Mouse (Mus musculus) limb, embryonic 10.5 days (tissue): ENCODE data around the gene Tmem45a. TPM values are rescaled to one million over a fixed set of nuclear protein-coding genes. Genes with fewer than 3 reads are reported as not detected.

Experiments
- DNase-seq: peaks from one replicate; pipeline ENCODE4 v3.0.0-alpha.2; 2017; ENCODE audit warnings: low spot score
- H3K27ac ChIP-seq: fragments of 300-500 bp; sonication (generic); 2 replicates; pipeline ENCODE4 v1.5.1; 2016; ENCODE audit warnings: mild to moderate bottlenecking
- H3K27me3 ChIP-seq: fragments of 300-500 bp; sonication (generic); 2 replicates; pipeline ENCODE4 v1.6.1; 2016; ENCODE audit warnings: low read depth, mild to moderate bottlenecking; ENCODE audit not compliant: poor library complexity, severe bottlenecking
- H3K36me3 ChIP-seq: fragments of 300-500 bp; sonication (generic); 2 replicates; pipeline ENCODE4 v1.6.1; 2016; ENCODE audit warnings: mild to moderate bottlenecking, moderate library complexity
- H3K4me1 ChIP-seq: fragments of 300-500 bp; sonication (generic); 2 replicates; pipeline ENCODE4 v1.6.1; 2016
- H3K4me3 ChIP-seq: fragments of 300-500 bp; sonication (generic); 2 replicates; pipeline ENCODE4 v1.5.1; 2016; ENCODE audit warnings: mild to moderate bottlenecking, moderate library complexity
- H3K9me3 ChIP-seq: fragments of 300-500 bp; sonication (generic); replicated peaks from 2 replicates; pipeline ENCODE4 v1.6.1; 2016; ENCODE audit warnings: mild to moderate bottlenecking
- WGBS: fragments of 180-500 bp; shearing (Covaris S2); methylation state at CpG from one replicate; pipeline ENCODE4 v1.1.7; 2016; 5-methylcytosine and 5-hydroxymethylcytosine counted together
- polyA plus RNA-seq: library from polyadenylated mRNA; unstranded; fragments of >200 nt; fragmentation: Nextera tagmentation; extraction: Ambion mirVana; gene quantifications from 2 replicates; pipeline ENCODE4 v1.2.1, GENCODE M21; 2016

Tmem45a gene
- polyA plus RNA-seq, 1 experiment from 2014 or later: 7.4 TPM

DNA sequence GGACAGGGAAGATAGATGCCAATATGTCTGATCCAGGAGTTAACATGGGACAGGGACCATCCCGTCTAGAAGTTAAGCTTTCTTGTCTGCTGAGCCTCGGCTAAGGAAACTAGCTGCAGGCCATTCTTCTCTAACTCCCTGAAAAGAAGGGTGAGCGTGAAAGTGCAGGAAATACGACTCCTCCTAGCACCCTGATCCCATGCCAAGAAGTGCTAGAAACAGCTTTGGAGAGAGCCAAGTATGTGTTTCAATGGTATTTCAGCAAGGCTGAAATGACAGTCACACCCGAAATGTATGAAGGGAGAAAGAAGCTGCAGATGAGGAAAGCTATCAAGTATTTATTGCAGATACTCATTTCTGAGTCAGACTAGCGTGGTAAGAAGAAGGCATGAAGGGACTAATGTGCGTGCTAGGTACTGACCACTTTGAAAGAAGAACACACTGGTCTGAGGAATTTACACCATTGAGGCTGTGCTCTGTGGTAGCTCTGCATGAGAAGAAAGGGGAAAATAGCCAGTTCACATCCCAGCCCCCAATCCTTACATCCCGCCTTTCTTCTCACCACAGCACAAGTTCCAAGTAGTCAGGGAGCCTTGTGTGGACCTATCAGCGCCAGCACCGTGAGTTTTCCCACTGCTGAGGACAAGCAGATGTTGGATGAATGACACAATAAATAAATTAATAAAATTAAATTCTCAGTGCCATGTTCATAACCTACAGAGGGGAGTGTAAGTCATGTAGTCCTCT is 33.0 kb downstream of the Tmem45a start:
- WGBS: 67% methylated on average over 10 of the region's 10 CpGs
- DNase-seq: no peak
- Histone ChIP-seq H3K4me1 (no peaks in the 10 kb centered on the region), H3K9me3 (no peaks in the 10 kb centered on the region), H3K27ac (no peak overlapping the region), H3K27me3 (no peaks in the 10 kb centered on the region), H3K4me3 (no peak overlapping the region), H3K36me3 (no peaks in the 10 kb centered on the region)

DNA sequence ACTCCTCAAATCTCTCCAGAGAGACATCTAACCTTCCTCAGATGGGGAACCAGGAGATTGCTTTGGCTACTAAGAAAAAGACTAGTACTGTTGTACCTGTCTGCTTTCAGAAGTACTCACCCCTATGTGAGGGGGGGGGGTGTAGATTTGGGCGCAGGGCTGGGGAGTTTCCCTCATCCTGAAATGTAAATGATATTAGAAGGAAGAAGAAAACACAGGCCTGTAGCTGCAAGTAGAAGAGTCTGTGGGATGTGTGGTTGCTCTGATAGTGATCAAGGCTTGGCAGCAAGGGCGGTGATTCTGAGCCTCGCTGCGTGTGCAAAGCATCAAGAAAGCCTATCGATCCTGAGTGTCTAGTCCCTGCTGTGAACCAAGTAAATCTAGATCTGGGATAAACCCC is 43.0 kb downstream of the Tmem45a start:
- 94% methylated on average over 5 of the region's 5 CpGs for WGBS
- H3K4me3 ChIP-seq: no peak overlapping the region
- H3K4me1 ChIP-seq: no peaks in the 10 kb centered on the region
- no peak overlapping the region for H3K27ac ChIP-seq
- H3K36me3 ChIP-seq: no peaks in the 10 kb centered on the region
- no peak for DNase-seq
- H3K27me3 ChIP-seq: no peaks in the 10 kb centered on the region
- H3K9me3 ChIP-seq: no peaks in the 10 kb centered on the region

DNA sequence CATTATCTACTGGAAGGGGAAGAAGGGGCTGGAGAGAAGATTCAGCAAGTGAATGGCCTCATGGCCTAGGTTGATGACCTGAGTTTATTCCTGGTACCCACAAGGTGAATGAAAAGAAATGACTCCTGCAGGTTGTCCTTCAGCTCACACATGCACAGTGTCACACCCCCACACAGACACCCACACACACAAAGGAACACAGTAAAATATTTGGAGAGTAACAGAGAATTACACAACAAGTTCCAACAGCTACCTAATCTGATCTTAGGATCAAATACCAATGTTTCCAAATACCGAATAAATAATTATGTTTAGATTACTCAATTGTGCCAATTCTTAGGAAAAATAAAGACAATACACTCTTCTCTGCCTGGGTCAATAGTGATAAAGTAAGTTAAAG is 52.7 kb downstream of the Tmem45a start:
- H3K27ac ChIP-seq: no peak overlapping the region
- no peaks in the 10 kb centered on the region for H3K27me3 ChIP-seq
- WGBS: 96% methylated on average over 1 of the region's 1 CpGs
- no peak overlapping the region for H3K4me3 ChIP-seq
- H3K9me3 ChIP-seq: no peaks in the 10 kb centered on the region
- no peak for DNase-seq
- no peaks in the 10 kb centered on the region for H3K4me1 ChIP-seq
- H3K36me3 ChIP-seq: no peaks in the 10 kb centered on the region

DNA sequence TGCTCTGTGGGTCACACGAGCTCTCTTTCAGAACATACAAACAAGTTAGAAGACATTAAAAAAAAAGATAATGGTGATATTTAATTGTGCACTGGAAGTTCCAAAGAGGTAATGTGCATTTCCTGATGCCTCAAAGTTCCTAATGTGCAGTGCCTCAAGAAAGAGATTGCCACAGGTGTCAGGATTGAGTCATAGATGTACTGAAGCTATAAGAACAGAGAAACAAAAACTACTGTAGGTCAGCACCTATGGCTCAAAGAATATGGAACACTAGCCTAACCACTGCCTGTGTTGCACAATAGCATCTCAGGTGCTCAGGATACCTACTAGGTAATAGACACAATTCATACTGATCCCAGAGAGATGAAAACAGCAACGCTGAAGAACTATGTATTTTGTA is 54.0 kb downstream of the Tmem45a start:
- Histone ChIP-seq H3K4me1 (no peaks in the 10 kb centered on the region), H3K27me3 (no peaks in the 10 kb centered on the region), H3K9me3 (no peaks in the 10 kb centered on the region), H3K27ac (no peak overlapping the region), H3K36me3 (no peaks in the 10 kb centered on the region), H3K4me3 (no peak overlapping the region)
- 95% methylated on average over 2 of the region's 2 CpGs for WGBS
- DNase-seq: no peak

DNA sequence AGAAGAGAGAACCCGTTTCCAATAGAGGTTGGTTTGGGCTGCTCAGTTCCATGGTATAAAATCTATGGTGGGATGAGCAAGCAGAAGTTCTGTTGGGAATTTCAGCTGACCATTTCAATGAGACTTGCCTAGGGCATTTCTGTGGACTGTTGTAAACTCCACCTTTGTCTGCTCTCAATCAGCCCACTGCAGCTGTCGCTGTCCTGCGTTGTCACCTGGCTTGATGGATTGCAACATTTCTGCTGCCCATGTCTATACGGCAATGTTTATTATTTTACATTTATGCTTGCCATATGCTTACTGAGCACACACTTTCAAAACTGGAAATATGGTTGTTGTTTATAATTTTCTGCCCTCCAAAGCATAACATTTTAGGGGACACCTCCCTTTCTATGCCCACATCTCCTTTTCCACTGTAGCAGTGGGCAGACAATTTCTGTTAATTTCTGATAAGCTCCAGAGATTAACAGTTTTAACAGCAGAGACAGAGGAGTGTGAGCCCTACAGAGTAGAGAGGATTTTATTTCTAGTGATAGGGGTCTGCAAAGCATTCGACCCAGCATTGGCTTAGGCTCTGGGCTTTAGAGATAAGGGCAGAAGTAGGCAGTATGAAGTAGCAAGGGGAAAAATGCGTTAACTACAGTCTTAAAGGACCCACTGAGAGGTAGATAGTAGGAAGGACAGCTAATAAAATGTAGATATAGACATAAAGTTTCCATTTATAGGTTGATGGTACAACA is 84.4 kb downstream of the Tmem45a start:
- 81% methylated on average over 6 of the region's 6 CpGs for WGBS
- H3K27me3 ChIP-seq: no peaks in the 10 kb centered on the region
- no peak for DNase-seq
- H3K27ac ChIP-seq: no peak overlapping the region
- H3K4me3 ChIP-seq: no peak overlapping the region
- no peaks in the 10 kb centered on the region for H3K4me1 ChIP-seq
- no peaks in the 10 kb centered on the region for H3K9me3 ChIP-seq
- H3K36me3 ChIP-seq: no peaks in the 10 kb centered on the region

DNA sequence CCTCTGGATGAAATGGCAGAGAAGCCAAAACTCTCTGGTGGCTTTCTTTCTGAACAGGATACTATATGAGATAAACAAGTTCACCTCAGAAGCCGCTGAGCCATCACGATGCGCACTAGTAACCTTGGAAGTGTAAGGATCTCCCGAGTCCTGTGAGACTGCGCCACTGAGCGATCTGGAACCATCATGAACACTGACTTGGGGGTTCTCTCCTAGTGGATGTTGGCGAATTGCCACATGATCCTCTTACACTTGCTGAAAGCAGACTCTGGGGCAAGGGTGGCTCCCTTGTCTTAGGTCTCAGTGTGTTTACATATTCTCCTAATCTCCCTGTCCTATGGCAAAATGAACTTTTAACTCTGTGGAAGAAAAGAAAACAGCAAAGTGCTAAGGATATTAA is 85.0 kb downstream of the Tmem45a start:
- Histone ChIP-seq H3K9me3 (no peaks in the 10 kb centered on the region), H3K36me3 (no peaks in the 10 kb centered on the region), H3K4me3 (no peak overlapping the region), H3K4me1 (no peaks in the 10 kb centered on the region), H3K27ac (no peak overlapping the region), H3K27me3 (no peaks in the 10 kb centered on the region)
- no peak for DNase-seq
- WGBS: 91% methylated on average over 7 of the region's 7 CpGs

DNA sequence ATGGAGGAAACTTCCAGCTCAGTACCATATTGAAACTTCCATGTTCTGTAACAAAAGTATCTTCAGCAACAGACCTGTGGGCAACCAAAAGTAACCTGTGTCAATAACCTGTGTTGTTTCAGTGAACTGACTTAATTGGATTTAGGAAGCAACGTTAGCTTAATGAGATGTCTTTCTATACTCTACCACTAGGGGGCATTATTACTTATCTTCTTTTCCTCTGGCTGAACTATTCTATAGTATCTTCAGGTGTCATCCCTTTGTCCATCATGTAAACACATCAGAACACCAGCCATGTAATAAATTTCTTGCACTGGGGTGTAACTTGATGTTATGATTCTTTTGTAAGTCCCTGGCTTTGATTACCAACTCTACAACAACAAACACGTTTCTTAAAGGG is 85.5 kb downstream of the Tmem45a start:
- WGBS: 55% methylated on average over 2 of the region's 2 CpGs

DNA sequence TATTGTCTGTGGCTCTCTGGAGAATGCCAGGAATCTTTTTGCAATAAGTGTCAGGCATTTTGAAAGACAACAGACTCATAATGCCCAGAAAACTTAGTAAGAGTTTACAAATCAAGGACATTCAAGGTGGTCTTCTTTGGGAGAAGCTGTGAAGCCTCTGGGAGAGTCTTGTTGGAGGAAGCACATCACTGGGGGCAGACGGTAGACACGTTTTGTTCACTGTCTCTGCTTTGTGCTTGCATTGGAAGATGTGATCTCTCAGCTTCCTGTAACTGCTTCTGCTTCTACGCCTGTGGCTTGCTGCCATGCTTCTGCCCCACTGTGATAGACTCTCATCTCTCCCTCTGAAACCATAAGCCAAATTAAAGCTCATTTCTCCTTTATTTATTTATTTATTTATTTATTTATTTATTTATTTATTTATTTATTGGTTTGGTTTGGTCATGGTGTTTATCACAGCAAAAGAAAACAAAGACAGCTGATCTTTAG is 86.4 kb downstream of the Tmem45a start:
- WGBS: 83% methylated on average over 3 of the region's 3 CpGs
- no peaks in the 10 kb centered on the region for H3K4me1 ChIP-seq
- no peak for DNase-seq
- no peaks in the 10 kb centered on the region for H3K27me3 ChIP-seq
- H3K27ac ChIP-seq: no peak overlapping the region
- H3K4me3 ChIP-seq: no peak overlapping the region
- H3K9me3 ChIP-seq: no peaks in the 10 kb centered on the region
- H3K36me3 ChIP-seq: no peaks in the 10 kb centered on the region

More for the DNA sequence above, 85.5 kb downstream of the Tmem45a start:
- Histone ChIP-seq H3K4me3 (no peak overlapping the region), H3K4me1 (no peaks in the 10 kb centered on the region), H3K36me3 (no peaks in the 10 kb centered on the region), H3K27me3 (no peaks in the 10 kb centered on the region), H3K9me3 (no peaks in the 10 kb centered on the region), H3K27ac (no peak overlapping the region)
- DNase-seq: no peak

DNA sequence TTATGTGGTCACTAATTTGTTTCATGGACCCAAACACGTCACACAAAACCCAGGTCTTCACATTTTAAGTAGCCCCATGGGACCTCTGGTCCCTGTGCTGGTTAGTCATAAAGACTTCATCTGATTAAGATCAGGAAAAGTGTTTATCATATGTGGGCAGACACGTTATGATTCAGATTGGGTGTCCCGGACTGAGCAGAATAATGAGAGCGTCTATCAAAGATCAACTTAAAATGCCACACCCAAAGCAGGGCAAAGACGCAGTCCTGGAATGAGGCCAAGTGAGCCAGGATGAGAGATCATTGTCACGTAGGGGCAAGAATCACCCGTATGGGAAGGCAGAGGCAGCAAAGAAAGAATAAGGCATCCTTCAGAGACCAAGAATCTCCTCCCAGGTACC is 87.1 kb downstream of the Tmem45a start:
- Histone ChIP-seq H3K9me3 (no peaks in the 10 kb centered on the region), H3K4me3 (no peak overlapping the region), H3K27me3 (no peaks in the 10 kb centered on the region), H3K4me1 (no peaks in the 10 kb centered on the region), H3K36me3 (no peaks in the 10 kb centered on the region), H3K27ac (no peak overlapping the region)
- 87% methylated on average over 7 of the region's 7 CpGs for WGBS
- DNase-seq: no peak

DNA sequence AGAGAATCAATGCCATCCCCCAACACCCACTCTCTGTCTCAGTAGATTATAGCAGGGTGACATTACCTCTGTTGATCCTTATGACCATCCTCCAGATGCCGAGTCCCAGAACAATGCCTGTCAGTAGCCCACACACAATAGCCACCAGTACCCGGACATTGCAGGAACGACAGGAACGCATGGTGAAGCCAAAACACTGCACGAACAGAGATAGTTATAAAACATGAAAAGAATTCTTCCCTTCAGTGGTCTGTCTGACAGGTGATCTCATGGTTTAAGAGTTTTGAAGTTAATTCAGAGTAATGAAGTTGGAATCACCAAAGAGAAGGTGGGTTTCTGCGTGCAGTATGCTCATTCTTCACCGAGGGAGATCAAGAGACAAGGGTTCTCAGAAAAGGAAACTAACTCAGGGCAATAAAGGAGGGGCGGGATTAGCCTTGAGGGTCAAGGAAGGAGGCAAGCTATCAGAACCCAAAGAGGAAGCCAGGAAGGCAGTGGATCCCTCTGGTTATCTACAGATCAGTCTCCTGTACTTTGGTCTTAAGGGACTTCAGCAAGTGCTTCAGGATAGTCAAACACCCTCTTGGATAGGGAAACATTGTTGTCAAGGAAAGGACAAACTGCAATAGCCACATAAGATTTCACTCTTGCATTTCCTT is 90.4 kb downstream of the Tmem45a start, which contains the start of gene Adgrg7:
TSS of gene Adgrg7 (minus strand) at position 375 of the 659 bp plus-strand sequence.
- no peak for DNase-seq
- Histone ChIP-seq H3K4me3 (no peak within 1 kb of the TSS), H3K4me1 (no peaks in the 10 kb centered on the region), H3K27ac (no peak within 1 kb of the TSS), H3K9me3 (no peaks in the 10 kb centered on the region), H3K27me3 (no peaks in the 10 kb centered on the region), H3K36me3 (no peaks in the 10 kb centered on the region)
- WGBS: 70% methylated on average over 8 of the region's 8 CpGs

DNA sequence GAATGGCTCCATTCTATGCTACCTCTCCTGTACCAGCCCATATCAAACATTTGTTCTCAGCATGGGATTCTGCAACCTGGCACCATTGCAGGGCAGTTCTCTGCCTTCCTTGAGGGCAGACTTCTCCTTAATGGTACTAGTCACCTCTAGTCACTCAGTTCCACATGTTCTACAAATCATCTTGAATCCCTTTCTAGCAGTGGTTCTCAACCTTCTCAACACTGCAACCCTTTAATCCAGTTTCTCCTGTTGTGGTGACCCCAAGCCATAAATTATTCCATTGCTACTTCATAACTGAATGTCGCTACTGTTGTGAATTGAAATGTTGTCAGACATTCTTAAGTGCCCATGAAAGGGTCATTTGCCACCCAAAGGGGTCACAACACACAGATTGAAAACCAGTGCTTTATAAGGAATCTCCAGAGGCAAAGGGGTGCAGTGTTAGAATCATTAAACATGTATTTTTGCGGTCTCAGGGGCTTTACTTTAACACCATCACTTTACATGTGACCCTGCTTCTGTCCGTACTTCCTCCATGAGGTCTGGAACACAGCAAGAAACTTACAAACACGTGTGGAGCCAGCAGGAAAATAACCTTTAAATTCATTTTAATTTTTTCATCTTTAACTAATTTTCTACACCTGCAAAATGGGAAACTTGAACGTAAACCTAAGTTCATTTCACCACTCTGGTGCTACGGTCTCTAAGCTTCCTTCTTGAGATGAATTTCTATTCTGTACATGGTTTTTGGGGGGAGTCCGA is 91.4 kb downstream of the Tmem45a start:
- Histone ChIP-seq H3K4me3 (no peak overlapping the region), H3K27ac (no peak overlapping the region), H3K27me3 (no peaks in the 10 kb centered on the region), H3K9me3 (no peaks in the 10 kb centered on the region), H3K4me1 (no peaks in the 10 kb centered on the region), H3K36me3 (no peaks in the 10 kb centered on the region)
- 85% methylated on average over 7 of the region's 7 CpGs for WGBS
- no peak for DNase-seq

DNA sequence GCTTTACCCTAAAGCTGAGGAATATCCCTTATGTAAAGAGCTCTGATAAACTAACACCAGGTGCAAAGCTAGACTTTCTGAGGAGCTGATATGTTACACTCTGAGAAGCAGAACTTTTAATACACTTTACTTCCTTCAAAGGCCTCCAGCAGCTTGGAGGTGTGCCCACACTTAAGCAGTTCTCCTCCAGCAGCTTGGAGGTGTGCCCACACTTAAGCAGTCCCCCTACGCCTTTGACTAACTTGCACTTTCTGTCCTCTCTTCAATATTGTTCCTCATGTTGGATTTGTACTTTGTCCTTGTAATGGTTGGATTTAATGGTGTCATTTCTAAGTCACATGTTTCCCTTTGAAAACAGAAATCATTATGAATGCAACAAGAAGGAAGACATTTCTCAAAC is 92.2 kb downstream of the Tmem45a start:
- Histone ChIP-seq H3K4me1 (no peaks in the 10 kb centered on the region), H3K27ac (no peak overlapping the region), H3K36me3 (no peaks in the 10 kb centered on the region), H3K4me3 (no peak overlapping the region), H3K9me3 (no peaks in the 10 kb centered on the region), H3K27me3 (no peaks in the 10 kb centered on the region)
- 82% methylated on average over 1 of the region's 1 CpGs for WGBS
- no peak for DNase-seq
